45 mouse cellular contexts compared by ENCODE assay signal in the genomic region with DNA sequence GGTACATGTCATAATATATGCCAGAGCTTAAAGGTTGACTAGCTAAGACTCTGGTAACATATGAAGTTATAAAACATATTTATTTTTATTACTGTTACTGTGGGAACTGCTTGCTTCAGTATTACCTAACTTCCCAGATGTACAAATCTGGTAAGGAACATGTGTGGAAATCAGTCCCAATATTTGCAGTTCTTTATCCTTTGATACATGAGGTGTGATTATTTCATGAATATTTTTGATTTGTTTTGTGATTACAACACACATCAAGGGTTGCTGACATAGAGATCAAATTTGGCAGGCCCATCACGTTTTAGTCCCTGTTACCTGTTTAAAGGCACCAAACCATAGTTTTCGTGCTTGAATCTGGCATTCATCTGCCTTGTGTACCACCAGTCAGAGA. TPM values are rescaled to one million over a fixed set of nuclear protein-coding genes. Genes with fewer than 3 reads are reported as not detected.
"Had no signal": no experiment of that assay in that cellular context is flagged by ENCODE, and none has a peak within 500 bp of the region (broad histone marks: within the 10 kb centered on the region; RNA-seq: fewer than 3 reads in every experiment).

No protein-coding gene starts in this region.

- H3K36me3 ChIP-seq: limb, embryonic 10.5 days; limb, embryonic 12.5 days; limb, embryonic 13.5 days; limb, embryonic 15.5 days; liver, embryonic 12.5 days; liver, embryonic 13.5 days; liver, embryonic 15.5 days; lung, embryonic 15.5 days; midbrain, embryonic 10.5 days; midbrain, embryonic 12.5 days; midbrain, embryonic 13.5 days; midbrain, embryonic 15.5 days; neural tube, embryonic 12.5 days had no signal

- H3K27ac ChIP-seq: left cerebral cortex, adult 2 months; limb, embryonic 10.5 days; limb, embryonic 12.5 days; limb, embryonic 13.5 days; limb, embryonic 15.5 days; liver, embryonic 12.5 days; liver, embryonic 13.5 days; liver, embryonic 14.5 days; liver, embryonic 15.5 days; lung, embryonic 15.5 days; macrophage; midbrain, embryonic 10.5 days; midbrain, embryonic 12.5 days; midbrain, embryonic 13.5 days; midbrain, embryonic 15.5 days; neural tube, embryonic 12.5 days had no signal

- H3K4me3 ChIP-seq: left cerebral cortex, adult 2 months; limb, embryonic 10.5 days; limb, embryonic 12.5 days; limb, embryonic 13.5 days; limb, embryonic 15.5 days; liver, embryonic 12.5 days; liver, embryonic 13.5 days; liver, embryonic 15.5 days; lung, embryonic 15.5 days; megakaryocyte, embryonic 14.5 days; midbrain, embryonic 10.5 days; midbrain, embryonic 12.5 days; midbrain, embryonic 13.5 days; midbrain, embryonic 15.5 days; myocyte; neural tube, embryonic 12.5 days had no signal

- H3K27me3 ChIP-seq: limb, embryonic 12.5 days; limb, embryonic 13.5 days; limb, embryonic 15.5 days; liver, embryonic 12.5 days; liver, embryonic 13.5 days; liver, embryonic 15.5 days; lung, embryonic 15.5 days; megakaryocyte, embryonic 14.5 days; midbrain, embryonic 12.5 days; midbrain, embryonic 13.5 days; midbrain, embryonic 15.5 days; neural tube, embryonic 12.5 days had no signal

- H3K4me2 ChIP-seq: limb, embryonic 12.5 days; limb, embryonic 13.5 days; limb, embryonic 15.5 days; liver, embryonic 12.5 days; liver, embryonic 13.5 days; liver, embryonic 15.5 days; lung, embryonic 14.5 days; lung, embryonic 15.5 days; midbrain, embryonic 11.5 days; midbrain, embryonic 12.5 days; midbrain, embryonic 13.5 days; midbrain, embryonic 15.5 days; neural tube, embryonic 12.5 days had no signal

- DNase-seq: layer of hippocampus, postnatal 36 days; left cerebral cortex, postnatal 4 days; liver; liver, embryonic 13.5 days; liver, postnatal 0 days; lung, adult 2 months; lung, embryonic 14.5 days; lung, postnatal 10 days; lung, postnatal 14 days; lung, postnatal 36 days; midbrain, embryonic 14.5 days had no signal

- ATAC-seq: liver, embryonic 12.5 days; liver, postnatal 0 days; midbrain, embryonic 13.5 days; midbrain, embryonic 15.5 days; midbrain, embryonic 16.5 days had no signal

- H3K9me3 ChIP-seq: limb, embryonic 10.5 days; limb, embryonic 12.5 days; limb, embryonic 13.5 days; limb, embryonic 15.5 days; liver, embryonic 12.5 days; liver, embryonic 13.5 days; liver, embryonic 15.5 days; lung, embryonic 15.5 days; midbrain, embryonic 10.5 days; midbrain, embryonic 12.5 days; midbrain, embryonic 13.5 days; midbrain, embryonic 15.5 days; neural tube, embryonic 12.5 days had no signal

- H3K4me1 ChIP-seq: limb, embryonic 10.5 days; limb, embryonic 12.5 days; limb, embryonic 13.5 days; limb, embryonic 15.5 days; liver, embryonic 12.5 days; liver, embryonic 13.5 days; liver, embryonic 15.5 days; lung, embryonic 15.5 days; megakaryocyte, embryonic 14.5 days; midbrain, embryonic 10.5 days; midbrain, embryonic 12.5 days; midbrain, embryonic 13.5 days; midbrain, embryonic 15.5 days; neural tube, embryonic 12.5 days had no signal

- H3K9ac ChIP-seq: limb, embryonic 12.5 days; limb, embryonic 13.5 days; limb, embryonic 15.5 days; liver, embryonic 12.5 days; liver, embryonic 13.5 days; liver, embryonic 14.5 days; liver, embryonic 15.5 days; liver, postnatal 0 days; lung, embryonic 14.5 days; lung, embryonic 15.5 days; midbrain, embryonic 12.5 days; midbrain, embryonic 13.5 days; midbrain, embryonic 15.5 days; neural tube, embryonic 12.5 days had no signal

RNA-seq across cellular contexts. Expression of a gene that starts 20.8 kb away (rescaled TPM):
- total RNA-seq: layer of hippocampus, postnatal 36 days; left cerebral cortex, adult 18-20 months; left cerebral cortex, adult 2 months; left cerebral cortex, adult 8-10 months; left cerebral cortex, postnatal 10 days; left cerebral cortex, postnatal 14 days; left cerebral cortex, postnatal 25 days; left cerebral cortex, postnatal 36 days; left cerebral cortex, postnatal 4 days; megakaryocyte progenitor cell, adult 5-6 weeks; megakaryocyte, adult 5-6 weeks; megakaryocyte-erythroid progenitor cell, adult 5-6 weeks; midbrain, postnatal 0 days; monocyte, adult 5-6 weeks had no signal
- polyA plus RNA-seq: limb, embryonic 10.5 days; limb, embryonic 11.5 days; limb, embryonic 12.5 days; limb, embryonic 13.5 days; limb, embryonic 15.5 days; liver, embryonic 12.5 days; liver, embryonic 13.5 days; liver, embryonic 14.5 days; liver, embryonic 15.5 days; liver, embryonic 16.5 days; lung, embryonic 14.5 days; lung, embryonic 15.5 days; lung, embryonic 16.5 days; macrophage; midbrain, embryonic 10.5 days; midbrain, embryonic 11.5 days; midbrain, embryonic 12.5 days; midbrain, embryonic 13.5 days; midbrain, embryonic 14.5 days; midbrain, embryonic 15.5 days; midbrain, embryonic 16.5 days; midbrain, postnatal 0 days; myocyte; neural tube, embryonic 11.5 days; neural tube, embryonic 12.5 days had no signal

RNA-seq across cellular contexts. Expression of a gene that starts 26.2 kb away (rescaled TPM):
- total RNA-seq: layer of hippocampus, postnatal 36 days; left cerebral cortex, adult 18-20 months; left cerebral cortex, adult 2 months; left cerebral cortex, adult 8-10 months; left cerebral cortex, postnatal 10 days; left cerebral cortex, postnatal 14 days; left cerebral cortex, postnatal 25 days; left cerebral cortex, postnatal 36 days; left cerebral cortex, postnatal 4 days; megakaryocyte progenitor cell, adult 5-6 weeks; megakaryocyte, adult 5-6 weeks; megakaryocyte-erythroid progenitor cell, adult 5-6 weeks; monocyte, adult 5-6 weeks had no signal
- polyA plus RNA-seq: limb, embryonic 10.5 days; limb, embryonic 11.5 days; liver, embryonic 12.5 days; liver, embryonic 13.5 days; liver, embryonic 14.5 days; liver, embryonic 15.5 days; liver, embryonic 16.5 days; liver, postnatal 0 days; lung, embryonic 14.5 days; lung, embryonic 15.5 days; lung, embryonic 16.5 days; macrophage; midbrain, embryonic 10.5 days; midbrain, embryonic 11.5 days; midbrain, embryonic 12.5 days; midbrain, embryonic 13.5 days; midbrain, embryonic 14.5 days; midbrain, embryonic 15.5 days; midbrain, embryonic 16.5 days; midbrain, postnatal 0 days; myocyte; neural tube, embryonic 11.5 days; neural tube, embryonic 12.5 days had no signal
